Mouse (Mus musculus) liver, embryonic 12.5 days (tissue): ENCODE measurements around the gene Ttc39d. TPM values are rescaled to one million over a fixed set of nuclear protein-coding genes. Genes with fewer than 3 reads are reported as not detected.

Source experiments
- ATAC-seq: fragments of 200-750 bp; cut with Nextera tagmentation; 2 replicates; pipeline ENCODE4 v1.8.0; 2017; ENCODE audit warnings: moderate number of reproducible peaks, mild to moderate bottlenecking, moderate library complexity
- H3K27ac ChIP-seq: fragments of 300-500 bp; sonication (generic); 2 replicates; pipeline ENCODE4 v1.5.1; 2016; ENCODE audit warnings: mild to moderate bottlenecking
- H3K27me3 ChIP-seq: fragments of 300-500 bp; sonication (generic); replicated peaks from 2 replicates; pipeline ENCODE4 v1.6.1; 2016; ENCODE audit warnings: mild to moderate bottlenecking, moderate library complexity
- H3K36me3 ChIP-seq: fragments of 300-500 bp; sonication (generic); 2 replicates; pipeline ENCODE4 v1.6.1; 2016; ENCODE audit warnings: mild to moderate bottlenecking, moderate library complexity
- H3K4me1 ChIP-seq: fragments of 300-500 bp; sonication (generic); 2 replicates; pipeline ENCODE4 v1.6.1; 2016
- H3K4me2 ChIP-seq: fragments of 300-500 bp; sonication (generic); 2 replicates; pipeline ENCODE4 v1.6.1; 2016; ENCODE audit warnings: mild to moderate bottlenecking, moderate library complexity
- H3K4me3 ChIP-seq: fragments of 300-500 bp; sonication (generic); 2 replicates; pipeline ENCODE4 v1.5.1; 2016; ENCODE audit warnings: mild to moderate bottlenecking, moderate library complexity
- H3K9ac ChIP-seq: fragments of 300-500 bp; sonication (generic); 2 replicates; pipeline ENCODE4 v1.6.1; 2016; ENCODE audit warnings: mild to moderate bottlenecking, moderate library complexity
- H3K9me3 ChIP-seq: fragments of 300-500 bp; sonication (generic); replicated peaks from 2 replicates; pipeline ENCODE4 v1.6.1; 2016; ENCODE audit warnings: mild to moderate bottlenecking, moderate library complexity
- WGBS: fragments of 180-500 bp; shearing (Covaris S2); methylation state at CpG from one replicate; pipeline ENCODE4 v1.1.7; 2016; ENCODE audit not compliant: insufficient replicate concordance; 5-methylcytosine and 5-hydroxymethylcytosine counted together
- polyA plus RNA-seq: library from polyadenylated mRNA; unstranded; fragments of >200 nt; fragmentation: Nextera tagmentation; extraction: Ambion mirVana; gene quantifications from 2 replicates; pipeline ENCODE4 v1.2.1, GENCODE M21; 2016

The Ttc39d gene
- polyA plus RNA-seq, result not detected in 2 replicates

- under 1% methylated on average over 95 of the region's 95 CpGs for WGBS
- peak; percentile 89 for ATAC-seq
- Histone ChIP-seq H3K27me3 (no peaks in the 10 kb centered on the region), H3K4me3 (peak within 1 kb of the TSS; percentile 76), H3K9ac (peak within 1 kb of the TSS; percentile 96), H3K4me2 (peak within 1 kb of the TSS; percentile 90), H3K27ac (peak within 1 kb of the TSS; percentile 97), H3K9me3 (no peaks in the 10 kb centered on the region), H3K4me1 (peaks cover 20% of the 10 kb centered on the region), H3K36me3 (peaks cover 40% of the 10 kb centered on the region)
These were observed at the start of gene Ttc39d, which contains the start of gene Srsf7 for GRCm38 (mm10) chr17:80206671-80207581. Ttc39d (plus strand) TSS chr17:80207460. Srsf7 (minus strand) TSS chr17:80207307.

GRCm38 (mm10) chr17:80157489-80157888, 49.8 kb upstream of the Ttc39d start:
- H3K4me1 ChIP-seq, result peaks cover 12% of the 10 kb centered on the region
- no peak overlapping the region for H3K9ac ChIP-seq
- H3K4me3 ChIP-seq, result no peak overlapping the region
- no peak overlapping the region for H3K27ac ChIP-seq
- H3K36me3 ChIP-seq, result no peaks in the 10 kb centered on the region
- WGBS, result 53% methylated on average over 6 of the region's 6 CpGs
- H3K27me3 ChIP-seq, result no peaks in the 10 kb centered on the region
- no peaks in the 10 kb centered on the region for H3K9me3 ChIP-seq
- ATAC-seq, result no peak
- no peak overlapping the region for H3K4me2 ChIP-seq

- H3K27me3 ChIP-seq, result no peaks in the 10 kb centered on the region
- no peak overlapping the region for H3K4me2 ChIP-seq
- no peak overlapping the region for H3K9ac ChIP-seq
- 61% methylated on average over 5 of the region's 5 CpGs for WGBS
- no peaks in the 10 kb centered on the region for H3K36me3 ChIP-seq
- no peak overlapping the region for H3K27ac ChIP-seq
- ATAC-seq, result no peak
- 0 out of 2 replicates have a peak, but pooled peaks cover 5% of the 10 kb centered on the region for H3K4me1 ChIP-seq
- no peaks in the 10 kb centered on the region for H3K9me3 ChIP-seq
- H3K4me3 ChIP-seq, result no peak overlapping the region
These were observed 46.8 kb upstream of the Ttc39d start for GRCm38 (mm10) chr17:80160454-80160853.

GRCm38 (mm10) chr17:80163991-80164390, 43.3 kb upstream of the Ttc39d start:
- WGBS, result 70% methylated on average over 8 of the region's 8 CpGs
- Histone ChIP-seq H3K9ac (no peak overlapping the region), H3K4me2 (no peak overlapping the region), H3K9me3 (no peaks in the 10 kb centered on the region), H3K4me3 (no peak overlapping the region), H3K4me1 (0 out of 2 replicates have a peak, but pooled peaks cover 5% of the 10 kb centered on the region), H3K27me3 (peaks cover 5% of the 10 kb centered on the region; the same call in 1 of the 2 replicates), H3K27ac (no peak overlapping the region), H3K36me3 (no peaks in the 10 kb centered on the region)
- ATAC-seq, result no peak

DNA sequence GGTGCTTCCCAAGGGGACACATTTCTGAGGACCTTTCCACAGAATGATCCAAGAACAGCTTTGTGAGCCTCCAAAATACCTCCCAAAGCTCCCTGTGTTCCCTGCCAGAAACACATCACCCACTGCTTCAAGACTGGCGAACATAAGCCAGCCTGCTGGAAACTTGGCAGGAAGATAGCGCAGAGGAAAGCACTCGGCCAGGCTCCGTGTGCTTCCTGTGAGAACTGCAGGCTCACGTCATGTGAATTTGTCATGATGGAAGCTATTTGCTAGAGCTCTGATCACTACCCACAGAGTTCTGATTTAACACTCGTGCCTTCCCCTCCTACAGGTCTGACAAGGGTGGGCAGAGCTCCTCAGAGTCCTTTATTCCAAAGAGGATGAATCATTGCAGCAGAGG, 41.5 kb upstream of the Ttc39d start:
- WGBS, result 38% methylated on average over 6 of the region's 6 CpGs
- Histone ChIP-seq H3K9ac (no peak overlapping the region), H3K36me3 (no peaks in the 10 kb centered on the region), H3K4me1 (0 out of 2 replicates have a peak, but pooled peaks cover under 1% of the 10 kb centered on the region), H3K27me3 (peaks cover 5% of the 10 kb centered on the region; the same call in 1 of the 2 replicates), H3K4me2 (no peak overlapping the region), H3K9me3 (no peaks in the 10 kb centered on the region), H3K27ac (no peak overlapping the region), H3K4me3 (no peak overlapping the region)
- ATAC-seq, result no peak

DNA sequence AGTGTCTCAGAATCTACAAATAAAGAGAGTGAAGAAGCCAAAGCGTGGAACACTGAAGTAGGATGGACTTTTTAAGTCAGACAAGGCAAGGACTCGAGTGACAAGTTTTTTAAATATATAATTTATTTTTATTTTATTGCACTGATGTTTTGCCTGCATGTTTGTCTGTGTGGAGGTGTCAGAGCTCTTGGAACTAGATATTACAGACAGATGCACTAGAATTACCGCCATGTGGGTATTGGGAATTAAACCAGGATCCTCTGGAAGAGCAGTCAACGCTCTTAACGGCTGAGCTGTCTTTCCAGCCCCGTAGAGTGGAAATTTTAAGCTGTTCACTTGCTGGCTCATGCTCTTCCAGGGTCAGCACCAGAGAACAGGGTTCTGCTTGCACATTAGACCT, 40.9 kb upstream of the Ttc39d start:
- H3K27ac ChIP-seq, result no peak overlapping the region
- H3K36me3 ChIP-seq, result no peaks in the 10 kb centered on the region
- ATAC-seq, result no peak
- H3K4me3 ChIP-seq, result no peak overlapping the region
- H3K27me3 ChIP-seq, result peaks cover 5% of the 10 kb centered on the region; the same call in 1 of the 2 replicates
- H3K9ac ChIP-seq, result no peak overlapping the region
- no peak overlapping the region for H3K4me2 ChIP-seq
- WGBS, result 77% methylated on average over 6 of the region's 6 CpGs
- H3K9me3 ChIP-seq, result no peaks in the 10 kb centered on the region
- H3K4me1 ChIP-seq, result no peaks in the 10 kb centered on the region

GRCm38 (mm10) chr17:80167436-80167835, 39.8 kb upstream of the Ttc39d start:
- WGBS, result 65% methylated on average over 4 of the region's 4 CpGs
- Histone ChIP-seq H3K36me3 (no peaks in the 10 kb centered on the region), H3K4me2 (no peak overlapping the region), H3K27ac (no peak overlapping the region), H3K27me3 (peaks cover 5% of the 10 kb centered on the region; the same call in 1 of the 2 replicates), H3K9me3 (no peaks in the 10 kb centered on the region), H3K9ac (no peak overlapping the region), H3K4me3 (no peak overlapping the region), H3K4me1 (no peaks in the 10 kb centered on the region)
- no peak for ATAC-seq

DNA sequence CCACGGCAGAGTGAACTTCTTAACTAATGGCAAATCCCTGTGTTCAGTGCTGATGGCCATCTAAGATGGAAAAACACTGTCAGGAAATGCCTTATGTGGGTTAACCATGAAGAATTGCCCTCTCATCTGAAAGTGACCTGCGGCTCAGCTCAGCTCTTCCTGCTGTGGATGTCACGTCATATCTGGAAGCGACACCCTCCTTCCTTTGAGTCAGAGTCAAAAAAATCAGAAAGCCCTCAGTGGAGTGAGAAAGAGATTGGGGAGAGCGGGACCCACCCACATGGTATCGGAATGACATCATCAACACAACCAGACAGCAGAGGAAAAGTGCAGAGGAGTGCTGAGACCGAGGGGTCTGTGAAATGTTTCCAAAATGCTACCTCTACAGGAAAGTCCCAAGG, 39.4 kb upstream of the Ttc39d start:
- ATAC-seq, result no peak
- Histone ChIP-seq H3K36me3 (no peaks in the 10 kb centered on the region), H3K27ac (no peak overlapping the region), H3K9ac (no peak overlapping the region), H3K4me1 (no peaks in the 10 kb centered on the region), H3K4me3 (no peak overlapping the region), H3K4me2 (no peak overlapping the region), H3K9me3 (no peaks in the 10 kb centered on the region), H3K27me3 (peaks cover 5% of the 10 kb centered on the region; the same call in 1 of the 2 replicates)
- 38% methylated on average over 7 of the region's 7 CpGs for WGBS

DNA sequence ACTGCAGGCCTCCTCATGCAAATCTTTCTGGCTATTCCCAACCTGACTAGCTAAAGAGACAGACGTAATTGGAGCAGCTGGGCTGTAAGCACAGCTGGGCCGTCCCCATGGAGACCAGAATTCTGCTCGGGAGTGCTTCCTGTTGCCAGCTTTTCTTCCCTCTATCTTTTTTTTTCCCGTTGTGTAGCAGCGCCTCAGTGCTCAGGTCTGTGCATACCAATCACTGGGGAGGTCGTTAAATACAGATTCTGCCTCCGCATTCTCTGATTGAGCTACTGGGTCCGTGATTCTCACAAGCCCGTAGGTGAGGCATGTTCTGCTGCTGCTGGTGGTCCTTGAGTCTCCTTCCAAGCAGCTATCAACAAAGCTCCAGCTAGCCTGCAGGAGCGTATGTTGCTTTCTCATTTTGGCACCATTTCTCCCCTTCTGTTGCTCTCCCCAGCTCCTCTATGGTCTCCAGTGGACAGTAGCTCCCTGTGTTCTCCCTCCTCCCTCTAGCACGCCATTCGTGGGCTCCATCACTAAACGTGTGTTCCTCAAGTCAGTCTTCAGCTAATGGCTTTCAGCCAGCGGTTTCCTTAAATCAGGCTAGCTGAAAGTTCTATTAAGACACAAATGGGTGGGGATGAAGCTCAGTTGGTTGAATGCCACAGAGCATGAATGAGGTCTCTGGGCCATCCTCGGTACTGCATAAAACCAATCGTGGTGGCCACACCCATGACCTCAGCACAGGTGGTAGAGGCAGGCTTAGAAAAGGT, 38.7 kb upstream of the Ttc39d start:
- 35% methylated on average over 16 of the region's 16 CpGs for WGBS
- H3K27me3 ChIP-seq, result peaks cover 5% of the 10 kb centered on the region; the same call in 1 of the 2 replicates
- H3K4me1 ChIP-seq, result no peaks in the 10 kb centered on the region
- H3K9ac ChIP-seq, result no peak overlapping the region
- no peaks in the 10 kb centered on the region for H3K9me3 ChIP-seq
- no peaks in the 10 kb centered on the region for H3K36me3 ChIP-seq
- H3K4me2 ChIP-seq, result 0 out of 2 replicates have a peak overlapping the region, but pooled peaks have one; percentile 3
- no peak for ATAC-seq
- no peak overlapping the region for H3K4me3 ChIP-seq
- no peak overlapping the region for H3K27ac ChIP-seq

GRCm38 (mm10) chr17:80169792-80170191, 37.5 kb upstream of the Ttc39d start:
- Histone ChIP-seq H3K27me3 (peaks cover 7% of the 10 kb centered on the region; the same call in 1 of the 2 replicates), H3K4me3 (no peak overlapping the region)
- 74% methylated on average over 6 of the region's 6 CpGs for WGBS

DNA sequence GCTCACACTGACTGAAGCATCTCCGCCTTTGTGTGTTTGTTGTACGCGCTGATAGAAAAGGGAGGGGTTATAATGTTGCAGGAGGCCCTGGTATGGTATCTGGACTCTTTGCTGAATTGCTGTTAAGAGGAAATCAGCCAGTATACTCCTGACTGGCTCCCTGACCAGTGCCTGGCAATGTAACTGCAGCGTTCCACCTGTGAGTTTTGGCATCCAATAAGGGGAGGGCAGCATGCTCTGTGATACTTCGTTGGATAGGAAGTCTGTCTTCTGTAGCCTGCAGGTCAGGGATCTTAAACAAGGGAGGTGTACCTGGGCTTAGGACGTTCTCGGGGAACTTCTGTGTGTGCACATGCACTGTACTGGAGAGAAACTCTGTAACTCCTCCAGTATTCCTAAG, 36.3 kb upstream of the Ttc39d start:
- ATAC-seq, result no peak
- H3K9ac ChIP-seq, result no peak overlapping the region
- peaks cover 7% of the 10 kb centered on the region; the same call in 1 of the 2 replicates for H3K27me3 ChIP-seq
- no peaks in the 10 kb centered on the region for H3K9me3 ChIP-seq
- H3K4me2 ChIP-seq, result no peak overlapping the region
- H3K36me3 ChIP-seq, result no peaks in the 10 kb centered on the region
- no peak overlapping the region for H3K27ac ChIP-seq
- 82% methylated on average over 7 of the region's 7 CpGs for WGBS
- H3K4me1 ChIP-seq, result peaks cover 8% of the 10 kb centered on the region; the same call in 1 of the 2 replicates
- H3K4me3 ChIP-seq, result no peak overlapping the region

More at GRCm38 (mm10) chr17:80169792-80170191, 37.5 kb upstream of the Ttc39d start:
- Histone ChIP-seq H3K4me1 (peaks cover 3% of the 10 kb centered on the region; the same call in 1 of the 2 replicates), H3K9me3 (no peaks in the 10 kb centered on the region), H3K9ac (no peak overlapping the region), H3K36me3 (no peaks in the 10 kb centered on the region), H3K4me2 (no peak overlapping the region), H3K27ac (no peak overlapping the region)
- no peak for ATAC-seq
